Mouse (Mus musculus) heart, postnatal 0 days (tissue): ENCODE data around the gene Kif15. TPM values are rescaled to one million over a fixed set of nuclear protein-coding genes. Genes with fewer than 3 reads are reported as not detected.

ENCODE experiments used
- ATAC-seq: fragments of 200-750 bp; cut with Nextera tagmentation; 2 replicates; pipeline ENCODE4 v1.8.0; 2017; ENCODE audit warnings: low read depth, moderate number of reproducible peaks, moderate library complexity; ENCODE audit not compliant: insufficient read depth
- DNase-seq: peaks from one replicate; pipeline ENCODE4 v3.0.0-alpha.2; 2016; ENCODE audit warnings: low spot score
- H3K27ac ChIP-seq: fragments of 300-500 bp; sonication (generic); 2 replicates; pipeline ENCODE4 v1.5.1; 2014; ENCODE audit warnings: low read depth, mild to moderate bottlenecking
- H3K27me3 ChIP-seq: fragments of 300-500 bp; sonication (generic); 2 replicates; pipeline ENCODE4 v1.6.1; 2014; ENCODE audit warnings: low read length, mixed read lengths; ENCODE audit not compliant: control insufficient read depth, insufficient read depth
- H3K36me3 ChIP-seq: fragments of 300-500 bp; sonication (generic); replicated peaks from 2 replicates; pipeline ENCODE4 v1.6.1; 2014; ENCODE audit warnings: low read length, mixed read lengths; ENCODE audit not compliant: control insufficient read depth, insufficient read depth
- H3K4me1 ChIP-seq: fragments of 300-500 bp; sonication (generic); 2 replicates; pipeline ENCODE4 v1.6.1; 2014; ENCODE audit warnings: antibody characterized with exemption; ENCODE audit not compliant: control insufficient read depth, insufficient read depth
- H3K4me2 ChIP-seq: fragments of 300-500 bp; sonication (generic); 2 replicates; pipeline ENCODE4 v1.6.1; 2014; ENCODE audit warnings: low read depth, mild to moderate bottlenecking, low read length, moderate library complexity
- H3K4me3 ChIP-seq: fragments of 300-500 bp; sonication (generic); 2 replicates; pipeline ENCODE4 v1.5.1; 2014; ENCODE audit warnings: low read depth, low read length
- H3K9ac ChIP-seq: fragments of 300-500 bp; sonication (generic); replicated peaks from 2 replicates; pipeline ENCODE4 v1.6.1; 2014; ENCODE audit warnings: low read depth, low read length, mixed read lengths
- H3K9me3 ChIP-seq: fragments of 300-500 bp; sonication (generic); replicated peaks from 2 replicates; pipeline ENCODE4 v1.6.1; 2016; ENCODE audit warnings: low read length; ENCODE audit not compliant: control insufficient read depth
- CTCF ChIP-seq: IDR thresholded peaks from 2 replicates; pipeline ENCODE4 v1.5.1; 2016; ENCODE audit warnings: antibody characterized with exemption, control low read depth, low read depth
- EP300 ChIP-seq: IDR thresholded peaks from 2 replicates; pipeline ENCODE4 v1.6.1; 2016; ENCODE audit warnings: antibody characterized with exemption, low read depth
- WGBS: fragments of 180-500 bp; shearing (Covaris S2); extraction: QIAGEN DNeasy Blood & Tissue Kit; methylation state at CpG from one replicate; pipeline ENCODE4 v1.1.7; 2014; 5-methylcytosine and 5-hydroxymethylcytosine counted together
- polyA plus RNA-seq: library from polyadenylated mRNA; unstranded; fragments of >200 nt; fragmentation: Nextera tagmentation; extraction: Ambion mirVana; gene quantifications from 2 replicates; pipeline ENCODE4 v1.2.1, GENCODE M21; 2015
- total RNA-seq: library from RNA; depleted of rRNA; stranded (reverse); fragments of >200 nt; gene quantifications from 2 replicates; pipeline ENCODE4 v1.2.3, GENCODE M21; 2014; ENCODE audit warnings: low replicate concordance; rRNA removed

Kif15 gene
- 18.3 and 38.2 TPM in 2 replicates for total RNA-seq
- polyA plus RNA-seq, result 5.3 and 6.1 TPM in 2 replicates

DNA sequence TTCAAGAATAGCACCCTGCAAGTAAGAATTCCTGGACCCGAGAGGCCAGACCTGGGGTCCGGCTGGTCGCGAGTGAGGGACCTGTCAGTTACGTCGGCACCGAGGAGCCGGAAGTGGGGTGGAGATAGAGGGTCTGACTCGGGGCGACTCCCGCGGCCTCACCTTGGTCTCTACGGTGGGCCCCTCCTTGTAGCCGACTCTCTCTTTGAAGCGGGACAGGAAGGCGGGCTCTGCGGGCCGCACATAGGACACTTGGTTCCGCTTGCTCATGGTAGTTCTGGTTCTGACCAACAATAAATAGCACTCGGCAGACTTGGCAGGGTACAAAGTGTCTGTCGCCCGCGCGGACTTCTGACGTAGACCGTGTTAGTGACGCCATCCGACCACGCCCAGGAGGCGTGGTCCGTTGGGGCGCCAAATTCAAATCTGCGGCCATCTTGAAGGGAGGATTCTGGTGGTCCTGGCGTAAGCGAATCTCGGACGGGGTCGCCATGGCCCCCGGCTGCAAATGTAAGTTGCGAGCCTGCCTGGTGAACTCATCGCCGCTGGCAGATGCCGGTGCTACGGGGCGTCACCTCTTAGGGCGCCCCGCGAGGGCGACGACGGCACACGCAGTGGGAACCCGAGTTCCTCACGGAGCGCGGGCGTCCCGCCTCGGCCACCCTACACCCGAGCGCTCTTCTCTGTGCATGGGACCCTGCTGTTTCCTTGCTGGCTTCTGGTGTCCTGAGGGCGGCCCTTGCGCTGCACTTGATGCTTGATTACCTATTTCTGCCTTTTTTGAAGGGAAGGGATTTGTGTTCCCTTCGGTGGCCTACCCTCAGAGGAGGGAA is at the start of gene Kif15, which contains the start of gene 1110059G10Rik:
Gene Kif15 (plus strand): TSS at position 404 of the 833 bp plus-strand sequence.
Gene 1110059G10Rik (minus strand): TSS at position 358 of the 833 bp plus-strand sequence.
- H3K4me2 ChIP-seq, result peak within 1 kb of the TSS; percentile 99
- H3K4me3 ChIP-seq, result peak within 1 kb of the TSS; percentile 90
- peaks cover 14% of the 10 kb centered on the region for H3K36me3 ChIP-seq
- under 1% methylated on average over 64 of the region's 64 CpGs for WGBS
- peak within 1 kb of the TSS; percentile 88 for H3K9ac ChIP-seq
- ATAC-seq, result peak; percentile 99
- no peaks in the 10 kb centered on the region for H3K9me3 ChIP-seq
- TF ChIP-seq CTCF (no peak), EP300 (peak; percentile 43; the same call in 1 of the 2 replicates)
- peak within 1 kb of the TSS; percentile 81 for H3K27ac ChIP-seq
- peak; percentile 80 for DNase-seq
- no peaks in the 10 kb centered on the region for H3K27me3 ChIP-seq
- H3K4me1 ChIP-seq, result peaks cover 8% of the 10 kb centered on the region

DNA sequence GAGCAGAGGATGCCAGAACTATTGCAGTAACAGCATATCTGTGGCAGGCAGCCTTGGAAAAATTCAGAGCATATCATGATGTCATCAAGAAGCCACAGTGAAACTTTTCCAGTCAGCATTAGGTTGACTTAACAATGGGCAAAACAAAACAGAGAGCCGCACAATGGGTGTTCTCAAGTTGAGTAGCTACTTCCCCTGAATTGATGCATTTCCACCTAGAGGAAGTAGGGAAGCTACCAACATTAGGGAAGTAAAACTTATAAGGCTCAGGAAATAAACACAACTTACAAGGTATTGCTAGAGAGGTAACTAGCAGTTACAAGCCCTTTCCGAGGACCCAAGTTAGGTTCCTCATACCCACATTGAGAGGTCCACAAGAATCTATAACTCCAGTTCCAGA is 49.8 kb upstream of the Kif15 start:
- Histone ChIP-seq H3K9ac (no peak overlapping the region), H3K4me1 (no peaks in the 10 kb centered on the region), H3K4me3 (no peak overlapping the region), H3K27ac (no peak overlapping the region), H3K27me3 (no peaks in the 10 kb centered on the region), H3K36me3 (0 out of 2 replicates have a peak, but pooled peaks cover under 1% of the 10 kb centered on the region), H3K9me3 (peaks cover 1% of the 10 kb centered on the region), H3K4me2 (no peak overlapping the region)
- ATAC-seq (no peak), DNase-seq (no peak)
- TF ChIP-seq CTCF (no peak), EP300 (no peak)
- WGBS, result 81% methylated on average over 2 of the region's 2 CpGs

DNA sequence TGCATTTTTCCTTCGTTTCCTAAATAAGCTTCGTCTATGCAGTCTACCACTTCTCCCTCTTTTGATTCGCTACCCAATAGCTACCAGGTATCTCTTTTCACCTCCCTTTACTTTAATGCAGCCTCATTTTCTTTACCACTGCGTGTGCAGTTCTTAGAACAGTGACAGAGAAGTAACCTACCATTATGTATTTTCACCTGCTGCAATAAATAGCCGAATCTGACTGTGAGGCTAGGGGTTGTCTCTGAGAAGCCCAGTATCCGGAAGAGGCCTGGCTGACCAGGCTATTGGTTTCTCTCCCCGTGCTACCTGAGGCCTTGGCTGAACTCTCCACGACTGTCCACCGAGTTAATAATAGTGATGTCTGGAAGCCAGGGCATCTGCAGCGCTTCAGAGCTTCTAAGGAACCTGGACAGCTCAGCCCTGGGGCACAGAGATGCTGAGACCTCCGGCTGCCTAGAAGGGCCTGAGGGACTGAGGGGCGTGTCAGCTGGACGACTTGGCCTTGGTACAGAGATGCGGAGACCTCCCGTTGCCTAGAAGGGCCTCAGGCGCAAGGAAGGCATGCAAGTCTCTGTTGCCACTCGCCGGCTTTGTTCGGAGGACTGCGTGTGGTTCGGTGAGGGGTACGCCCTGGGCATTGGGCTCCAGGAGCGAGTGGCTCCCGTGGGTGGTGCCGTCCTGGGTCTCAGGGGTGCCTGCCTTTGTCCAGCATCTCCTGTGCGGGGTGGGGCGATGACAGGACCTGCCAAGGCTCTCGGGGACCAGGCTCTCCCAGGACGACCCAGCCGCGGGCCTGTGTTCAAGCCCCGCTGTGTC is 47.9 kb upstream of the Kif15 start:
- no peak overlapping the region for H3K27ac ChIP-seq
- H3K4me1 ChIP-seq, result no peaks in the 10 kb centered on the region
- no peaks in the 10 kb centered on the region for H3K9me3 ChIP-seq
- peak; percentile 80 for DNase-seq
- H3K9ac ChIP-seq, result peak overlapping the region; percentile 54
- 14% methylated on average over 32 of the region's 32 CpGs for WGBS
- peak overlapping the region; percentile 54 for H3K4me3 ChIP-seq
- no peaks in the 10 kb centered on the region for H3K27me3 ChIP-seq
- ATAC-seq, result peak; percentile 94
- 0 out of 2 replicates have a peak, but pooled peaks cover 3% of the 10 kb centered on the region for H3K36me3 ChIP-seq
- peak overlapping the region; percentile 65 for H3K4me2 ChIP-seq
- TF ChIP-seq CTCF (no peak), EP300 (no peak)

DNA sequence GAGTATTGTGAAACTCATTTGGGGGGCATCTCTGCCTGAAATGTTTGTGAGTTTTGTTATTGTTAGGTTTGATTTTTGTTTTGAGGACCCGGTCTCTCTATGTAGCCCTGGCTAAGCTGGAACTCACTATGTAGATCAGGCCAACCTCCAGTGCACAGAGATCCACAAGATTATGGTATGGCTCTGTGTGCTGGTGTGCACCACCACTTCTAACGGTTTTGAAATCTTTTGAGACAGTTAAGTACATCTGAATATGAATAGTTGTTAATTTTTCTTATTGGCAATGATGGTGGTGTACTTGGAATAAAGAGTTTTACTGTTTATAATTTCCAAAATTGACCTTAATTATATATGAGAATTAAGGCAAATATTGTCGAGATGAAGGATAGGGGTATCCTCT is 28.4 kb upstream of the Kif15 start:
- Histone ChIP-seq H3K4me2 (peak overlapping the region; percentile 85), H3K9ac (peak overlapping the region; percentile 86; the same call in 1 of the 2 replicates), H3K4me3 (peak overlapping the region; percentile 76), H3K4me1 (peaks cover 11% of the 10 kb centered on the region; the same call in 1 of the 2 replicates), H3K9me3 (no peaks in the 10 kb centered on the region), H3K27me3 (peaks cover 6% of the 10 kb centered on the region; the same call in 1 of the 2 replicates), H3K36me3 (peaks cover 27% of the 10 kb centered on the region), H3K27ac (no peak overlapping the region)
- no peak for TF ChIP-seq CTCF
- no peak for TF ChIP-seq EP300
- ATAC-seq, result no peak
- WGBS, result 28% methylated on average over 3 of the region's 3 CpGs
- DNase-seq, result no peak

DNA sequence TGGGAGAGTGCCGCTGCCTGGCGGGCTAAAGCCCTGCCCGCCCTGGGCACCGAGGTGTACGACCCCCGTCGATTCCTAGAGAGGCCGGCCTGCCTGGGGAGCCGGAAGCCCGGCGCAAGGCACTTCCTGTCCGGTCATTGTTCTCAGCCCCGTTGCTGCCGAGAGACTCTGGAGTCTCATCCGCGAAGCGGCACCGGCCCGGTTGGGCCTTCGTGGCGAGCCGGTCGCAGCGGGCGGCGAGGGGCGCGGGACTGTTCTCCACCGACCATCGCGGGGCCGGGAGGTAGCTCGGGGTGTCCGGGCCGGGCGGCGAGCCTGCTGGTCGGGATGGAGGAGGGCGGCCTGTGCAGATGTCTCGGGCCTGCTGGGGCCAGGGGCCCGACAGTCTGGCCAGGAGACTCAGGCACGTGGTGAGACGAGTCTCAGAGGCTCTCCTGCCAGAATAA is 27.9 kb upstream of the Kif15 start, which contains the start of gene Zfp105:
Gene Zfp105 (plus strand): TSS at position 137 of the 446 bp plus-strand sequence.
- peaks cover 6% of the 10 kb centered on the region; the same call in 1 of the 2 replicates for H3K27me3 ChIP-seq
- no peaks in the 10 kb centered on the region for H3K9me3 ChIP-seq
- DNase-seq (peak; percentile 79), ATAC-seq (peak; percentile 94)
- H3K4me2 ChIP-seq, result peak within 1 kb of the TSS; percentile 85
- under 1% methylated on average over 43 of the region's 43 CpGs for WGBS
- H3K4me1 ChIP-seq, result peaks cover 11% of the 10 kb centered on the region; the same call in 1 of the 2 replicates
- H3K36me3 ChIP-seq, result peaks cover 32% of the 10 kb centered on the region
- H3K4me3 ChIP-seq, result peak within 1 kb of the TSS; percentile 76
- H3K9ac ChIP-seq, result peak within 1 kb of the TSS; percentile 86
- TF ChIP-seq EP300, result no peak
- peak; percentile 5; the same call in 1 of the 2 replicates for TF ChIP-seq CTCF
- peak within 1 kb of the TSS; percentile 65; the same call in 1 of the 2 replicates for H3K27ac ChIP-seq
